Mouse (Mus musculus) heart, embryonic 10.5 days (tissue): ENCODE data around the gene Car12. TPM values are rescaled to one million over a fixed set of nuclear protein-coding genes. Genes with fewer than 3 reads are reported as not detected.

Experiments used
- DNase-seq: peaks from one replicate; pipeline ENCODE4 v3.0.0-alpha.2; 2017; ENCODE audit warnings: low spot score
- H3K27ac ChIP-seq: fragments of 300-500 bp; sonication (generic); 2 replicates; pipeline ENCODE4 v1.5.1; 2016; ENCODE audit warnings: mild to moderate bottlenecking
- H3K27me3 ChIP-seq: fragments of 300-500 bp; sonication (generic); 2 replicates; pipeline ENCODE4 v1.6.1; 2016; ENCODE audit warnings: mild to moderate bottlenecking; ENCODE audit not compliant: poor library complexity, insufficient read depth, severe bottlenecking
- H3K36me3 ChIP-seq: fragments of 300-500 bp; sonication (generic); 2 replicates; pipeline ENCODE4 v1.6.1; 2016; ENCODE audit warnings: mild to moderate bottlenecking, moderate library complexity
- H3K4me1 ChIP-seq: fragments of 300-500 bp; sonication (generic); 2 replicates; pipeline ENCODE4 v1.6.1; 2016; ENCODE audit warnings: mild to moderate bottlenecking
- H3K4me3 ChIP-seq: fragments of 300-500 bp; sonication (generic); 2 replicates; pipeline ENCODE4 v1.5.1; 2016; ENCODE audit warnings: mild to moderate bottlenecking, moderate library complexity
- H3K9me3 ChIP-seq: fragments of 300-500 bp; sonication (generic); 2 replicates; pipeline ENCODE4 v1.6.1; 2016; ENCODE audit warnings: mild to moderate bottlenecking, moderate library complexity
- WGBS: fragments of 180-500 bp; shearing (Covaris S2); methylation state at CpG from one replicate; pipeline ENCODE4 v1.1.7; 2016; 5-methylcytosine and 5-hydroxymethylcytosine counted together
- polyA plus RNA-seq: library from polyadenylated mRNA; unstranded; fragments of >200 nt; fragmentation: Nextera tagmentation; extraction: Ambion mirVana; gene quantifications from 2 replicates; pipeline ENCODE4 v1.2.1, GENCODE M21; 2016

The Car12 gene
- 0.70 and 1.3 TPM in 2 replicates for polyA plus RNA-seq

GRCm38 (mm10) chr9:66713135-66714021 is at the start of gene Car12:
TSS of gene Car12 (plus strand) at chr9:66713686.
- Histone ChIP-seq H3K4me1 (peaks cover 10% of the 10 kb centered on the region), H3K36me3 (no peaks in the 10 kb centered on the region), H3K27ac (0 out of 2 replicates have a peak within 1 kb of the TSS, but pooled peaks have one; percentile 11), H3K9me3 (no peaks in the 10 kb centered on the region), H3K4me3 (peak within 1 kb of the TSS; percentile 62), H3K27me3 (peaks cover 43% of the 10 kb centered on the region)
- peak; percentile 78 for DNase-seq
- WGBS, result 10% methylated on average over 29 of the region's 29 CpGs

- no peaks in the 10 kb centered on the region for H3K27me3 ChIP-seq
- DNase-seq, result no peak
- no peak overlapping the region for H3K4me3 ChIP-seq
- H3K4me1 ChIP-seq, result peaks cover 22% of the 10 kb centered on the region
- H3K27ac ChIP-seq, result no peak overlapping the region
- 75% methylated on average over 3 of the region's 3 CpGs for WGBS
- no peaks in the 10 kb centered on the region for H3K36me3 ChIP-seq
- no peaks in the 10 kb centered on the region for H3K9me3 ChIP-seq
These were observed 49.7 kb upstream of the Car12 start for GRCm38 (mm10) chr9:66663764-66664163.

DNA sequence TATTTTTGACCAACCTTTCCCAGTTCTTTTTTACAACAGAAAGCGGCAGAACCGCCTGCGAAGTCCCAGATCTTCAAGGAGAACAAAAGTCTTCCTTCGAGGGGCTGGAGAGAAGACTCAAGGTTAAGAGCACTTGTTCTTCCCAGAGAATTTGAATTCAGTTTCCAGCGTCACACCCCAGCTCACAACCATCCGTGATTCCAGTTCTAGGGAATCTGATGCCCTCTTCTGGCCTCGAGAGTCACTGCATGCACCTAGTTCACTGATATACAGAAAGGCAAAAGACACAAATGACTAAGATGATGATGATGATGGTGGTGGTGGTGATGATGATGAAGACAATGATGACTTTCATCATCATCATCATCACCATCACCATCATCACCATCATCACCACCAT is 48.9 kb upstream of the Car12 start:
- Histone ChIP-seq H3K27me3 (no peaks in the 10 kb centered on the region), H3K9me3 (no peaks in the 10 kb centered on the region), H3K4me1 (peaks cover 18% of the 10 kb centered on the region), H3K4me3 (no peak overlapping the region), H3K27ac (no peak overlapping the region), H3K36me3 (no peaks in the 10 kb centered on the region)
- DNase-seq, result no peak
- 83% methylated on average over 7 of the region's 7 CpGs for WGBS

DNA sequence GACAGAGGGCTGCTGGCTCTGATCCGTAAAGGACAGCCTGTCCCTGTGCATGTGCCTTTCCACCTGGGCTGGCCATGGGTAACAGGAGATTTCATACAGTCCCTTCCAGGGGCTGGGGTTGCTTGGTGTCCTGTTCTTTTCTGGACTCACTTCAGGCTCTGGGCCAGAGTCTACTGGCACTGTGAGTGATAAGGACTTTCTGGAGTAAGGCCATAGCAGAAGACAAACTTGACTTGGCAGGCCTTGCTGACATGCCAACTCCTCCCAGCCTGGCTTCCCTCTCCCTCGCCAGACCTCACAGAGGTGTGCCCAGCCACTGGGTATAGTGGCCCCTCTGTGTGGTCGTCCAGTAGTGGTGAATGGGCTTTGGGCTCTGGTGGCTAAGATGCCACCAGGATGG is 47.3 kb upstream of the Car12 start:
- Histone ChIP-seq H3K4me3 (no peak overlapping the region), H3K27ac (0 out of 2 replicates have a peak overlapping the region, but pooled peaks have one; percentile 16)
- WGBS, result 70% methylated on average over 3 of the region's 3 CpGs

DNA sequence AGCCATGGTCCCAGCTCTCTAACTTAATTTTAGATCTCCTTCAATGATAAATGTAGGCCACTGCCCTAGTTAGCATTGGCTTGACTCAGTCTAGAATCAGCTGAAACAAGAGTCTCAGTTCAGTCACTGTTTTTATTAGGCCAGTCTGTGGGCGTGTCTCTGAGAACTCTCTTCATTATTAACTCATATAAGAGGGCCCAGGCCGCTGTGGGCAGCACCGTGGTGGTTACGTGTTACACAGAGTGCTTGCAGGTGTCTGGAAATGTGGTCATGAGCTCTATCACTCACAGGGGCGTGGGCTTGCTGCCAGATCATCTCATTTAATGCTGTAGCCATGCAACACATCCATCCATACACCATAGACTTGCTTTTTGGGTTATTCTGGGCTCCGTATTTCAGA is 46.4 kb upstream of the Car12 start:
- no peaks in the 10 kb centered on the region for H3K9me3 ChIP-seq
- no peaks in the 10 kb centered on the region for H3K36me3 ChIP-seq
- no peak for DNase-seq
- no peak overlapping the region for H3K27ac ChIP-seq
- peaks cover 13% of the 10 kb centered on the region for H3K4me1 ChIP-seq
- no peaks in the 10 kb centered on the region for H3K27me3 ChIP-seq
- 84% methylated on average over 6 of the region's 6 CpGs for WGBS
- no peak overlapping the region for H3K4me3 ChIP-seq

More for the DNA sequence above, 47.3 kb upstream of the Car12 start:
- Histone ChIP-seq H3K4me1 (peaks cover 13% of the 10 kb centered on the region), H3K27me3 (no peaks in the 10 kb centered on the region), H3K9me3 (no peaks in the 10 kb centered on the region), H3K36me3 (no peaks in the 10 kb centered on the region)
- DNase-seq, result no peak

DNA sequence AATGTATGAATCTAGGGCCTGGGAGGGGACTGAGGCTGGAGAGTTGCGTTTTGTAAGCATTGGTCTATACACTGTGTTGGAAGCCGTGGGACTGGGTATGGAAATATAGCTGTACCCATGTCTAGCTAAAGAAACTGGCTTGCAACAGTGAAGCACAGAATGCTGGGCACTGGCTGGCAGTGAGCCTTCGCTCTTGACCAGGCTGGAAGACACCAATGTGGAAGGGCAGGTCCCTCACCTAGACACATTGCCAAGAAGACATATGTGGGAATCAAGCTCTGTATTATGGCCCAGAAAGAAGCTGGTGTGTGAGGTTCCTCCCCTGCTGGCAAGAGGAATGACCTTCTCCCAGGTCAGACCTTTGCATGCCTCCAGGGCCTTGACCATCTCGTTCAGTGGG is 45.6 kb upstream of the Car12 start:
- Histone ChIP-seq H3K9me3 (no peaks in the 10 kb centered on the region), H3K36me3 (no peaks in the 10 kb centered on the region), H3K4me1 (peaks cover 13% of the 10 kb centered on the region), H3K27me3 (no peaks in the 10 kb centered on the region), H3K4me3 (no peak overlapping the region), H3K27ac (no peak overlapping the region)
- DNase-seq, result no peak
- WGBS, result 90% methylated on average over 4 of the region's 4 CpGs

DNA sequence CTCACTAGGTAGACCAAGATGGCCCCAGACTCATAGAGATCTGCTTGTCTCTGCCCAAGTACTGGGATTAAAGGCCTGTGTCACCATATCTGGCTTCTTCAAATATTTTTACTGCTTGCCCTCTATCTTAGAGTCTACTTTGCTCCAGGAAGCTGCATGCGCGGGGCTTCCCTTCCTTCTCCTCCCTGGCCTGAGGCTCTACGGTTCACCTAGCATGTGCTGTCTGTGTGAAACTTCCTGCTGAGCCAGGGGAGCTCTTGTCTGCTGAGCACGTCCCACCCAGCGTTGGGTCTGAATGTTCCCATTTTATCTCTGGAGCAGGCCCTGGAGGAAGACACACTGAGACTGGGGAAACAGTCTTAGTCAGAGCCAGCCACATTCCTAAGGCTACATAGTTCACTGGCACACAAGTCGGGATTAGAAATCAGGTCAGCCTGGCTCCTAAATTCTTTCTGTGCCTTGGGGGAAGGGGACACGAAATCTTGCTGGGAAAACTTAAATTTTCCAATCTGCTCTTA is 43.9 kb upstream of the Car12 start:
- H3K27me3 ChIP-seq, result no peaks in the 10 kb centered on the region
- H3K36me3 ChIP-seq, result no peaks in the 10 kb centered on the region
- DNase-seq, result no peak
- H3K27ac ChIP-seq, result no peak overlapping the region
- H3K4me1 ChIP-seq, result peaks cover 25% of the 10 kb centered on the region
- H3K9me3 ChIP-seq, result no peaks in the 10 kb centered on the region
- H3K4me3 ChIP-seq, result no peak overlapping the region
- 33% methylated on average over 7 of the region's 7 CpGs for WGBS

DNA sequence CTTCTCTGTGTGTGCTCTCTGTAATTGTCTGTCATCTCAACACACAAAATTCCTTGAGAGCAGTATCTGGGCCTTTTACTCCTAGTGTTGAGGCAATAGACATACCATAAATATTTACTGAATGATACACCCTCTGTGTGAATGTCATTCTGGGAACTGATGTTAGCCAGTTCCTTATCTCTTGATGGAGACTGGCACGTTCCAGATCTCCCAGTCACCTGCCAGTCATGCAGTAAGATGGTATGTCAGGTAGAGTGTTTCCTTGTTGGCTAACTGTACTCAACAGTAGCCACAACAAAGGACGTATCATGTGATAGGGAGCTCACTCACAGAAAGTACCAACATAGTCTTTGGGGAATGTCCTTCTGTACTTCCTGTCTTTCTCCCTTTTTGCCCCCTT is 39.7 kb upstream of the Car12 start:
- DNase-seq, result no peak
- no peaks in the 10 kb centered on the region for H3K9me3 ChIP-seq
- H3K27me3 ChIP-seq, result no peaks in the 10 kb centered on the region
- H3K27ac ChIP-seq, result peak overlapping the region; percentile 2; the same call in 1 of the 2 replicates
- H3K36me3 ChIP-seq, result no peaks in the 10 kb centered on the region
- peaks cover 18% of the 10 kb centered on the region; the same call in 1 of the 2 replicates for H3K4me1 ChIP-seq
- WGBS, result 30% methylated on average over 2 of the region's 2 CpGs
- no peak overlapping the region for H3K4me3 ChIP-seq

GRCm38 (mm10) chr9:66675566-66675965 is 37.9 kb upstream of the Car12 start:
- Histone ChIP-seq H3K27ac (no peak overlapping the region), H3K4me3 (no peak overlapping the region), H3K36me3 (no peaks in the 10 kb centered on the region), H3K4me1 (peaks cover 12% of the 10 kb centered on the region; the same call in 1 of the 2 replicates), H3K9me3 (no peaks in the 10 kb centered on the region), H3K27me3 (no peaks in the 10 kb centered on the region)
- no peak for DNase-seq
- 83% methylated on average over 1 of the region's 1 CpGs for WGBS

- H3K27me3 ChIP-seq, result no peaks in the 10 kb centered on the region
- H3K36me3 ChIP-seq, result no peaks in the 10 kb centered on the region
- WGBS, result 54% methylated on average over 6 of the region's 6 CpGs
- no peak for DNase-seq
- H3K4me3 ChIP-seq, result no peak overlapping the region
- no peak overlapping the region for H3K27ac ChIP-seq
- H3K9me3 ChIP-seq, result no peaks in the 10 kb centered on the region
- no peaks in the 10 kb centered on the region for H3K4me1 ChIP-seq
These were observed 33.4 kb upstream of the Car12 start for GRCm38 (mm10) chr9:66680102-66680501.

DNA sequence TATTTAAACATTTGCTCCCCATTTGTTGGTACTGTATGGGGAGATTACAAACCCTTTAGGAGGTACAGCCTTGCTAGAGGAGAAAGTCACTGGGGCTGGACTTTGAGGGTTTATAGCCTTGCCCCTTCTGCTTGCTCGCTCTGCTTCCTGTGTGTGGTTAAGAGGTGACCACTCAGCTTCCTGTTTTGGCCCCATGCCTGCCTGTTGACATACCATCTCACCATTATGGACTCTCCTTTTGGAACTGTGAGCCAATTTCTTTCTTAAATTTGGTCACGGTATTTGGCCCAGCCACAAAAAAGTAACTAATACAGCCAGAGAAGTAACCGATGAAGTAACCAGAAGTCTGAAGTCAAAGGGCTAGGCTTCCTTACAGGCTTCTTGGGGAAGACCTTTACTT is 30.7 kb upstream of the Car12 start:
- no peaks in the 10 kb centered on the region for H3K9me3 ChIP-seq
- no peak for DNase-seq
- 90% methylated on average over 3 of the region's 3 CpGs for WGBS

GRCm38 (mm10) chr9:66685730-66686129 is 27.8 kb upstream of the Car12 start:
- Histone ChIP-seq H3K4me1 (no peaks in the 10 kb centered on the region), H3K27ac (no peak overlapping the region), H3K36me3 (no peaks in the 10 kb centered on the region), H3K9me3 (no peaks in the 10 kb centered on the region), H3K27me3 (no peaks in the 10 kb centered on the region), H3K4me3 (no peak overlapping the region)
- WGBS, result 73% methylated on average over 6 of the region's 6 CpGs
- DNase-seq, result no peak

More for the DNA sequence above, 30.7 kb upstream of the Car12 start:
- no peaks in the 10 kb centered on the region for H3K4me1 ChIP-seq
- H3K4me3 ChIP-seq, result no peak overlapping the region
- no peaks in the 10 kb centered on the region for H3K27me3 ChIP-seq
- H3K27ac ChIP-seq, result no peak overlapping the region
- no peaks in the 10 kb centered on the region for H3K36me3 ChIP-seq

GRCm38 (mm10) chr9:66687713-66688112 is 25.8 kb upstream of the Car12 start:
- H3K27me3 ChIP-seq, result no peaks in the 10 kb centered on the region; the same call in 1 of the 2 replicates
- no peaks in the 10 kb centered on the region for H3K9me3 ChIP-seq
- H3K36me3 ChIP-seq, result no peaks in the 10 kb centered on the region
- H3K4me3 ChIP-seq, result no peak overlapping the region
- 89% methylated on average over 2 of the region's 2 CpGs for WGBS
- no peak overlapping the region for H3K27ac ChIP-seq
- DNase-seq, result no peak
- no peaks in the 10 kb centered on the region for H3K4me1 ChIP-seq
